Mouse (Mus musculus): ENCODE results near the gene Olfr768. TPM values are rescaled to one million over a fixed set of nuclear protein-coding genes. Genes with fewer than 3 reads are reported as not detected.

The Olfr768 gene
- polyA plus RNA-seq (2017; shearing (Covaris generic)): not detected

DNA sequence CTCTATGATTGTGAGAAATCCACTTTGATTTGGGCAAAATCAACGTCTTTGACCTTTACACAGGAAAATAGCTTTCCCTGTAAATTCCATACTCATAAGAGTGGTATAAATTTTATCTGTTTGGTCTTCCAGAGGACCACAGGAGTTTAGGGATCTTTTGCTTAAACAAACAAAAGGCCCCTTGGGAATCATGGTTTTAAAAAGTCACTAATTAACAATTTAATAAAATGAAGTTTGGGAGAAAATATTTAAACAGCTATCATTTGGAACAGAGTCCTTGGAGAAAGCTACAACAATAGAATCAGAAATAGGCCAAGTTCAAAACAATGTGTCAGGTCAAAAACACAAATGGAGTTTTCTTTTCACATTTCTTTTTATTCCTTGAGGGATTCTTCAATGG lies at the start of gene Olfr768:
Gene Olfr768 (minus strand): TSS at position 101 of the 400 bp plus-strand sequence.

DNA sequence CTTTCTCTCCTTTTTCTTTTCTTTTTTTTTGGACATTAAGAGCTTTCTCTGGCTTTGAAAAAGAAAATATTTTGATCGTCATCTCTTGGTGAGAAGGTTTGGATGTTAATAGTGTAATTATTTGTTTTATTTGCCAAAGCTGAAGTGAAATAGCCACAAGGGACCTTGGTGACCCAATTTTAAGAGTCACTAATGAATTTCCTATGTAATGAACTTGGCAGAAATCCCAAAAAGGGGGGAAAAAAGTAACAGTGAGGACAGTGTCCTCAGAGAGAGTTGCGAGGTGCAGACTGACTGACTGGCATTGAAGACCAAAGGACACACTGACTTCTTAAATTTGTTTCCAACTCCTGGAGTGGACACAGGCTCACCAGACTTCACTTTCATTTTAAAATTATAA lies 39.7 kb upstream of the Olfr768 start, which contains the start of gene Olfr770:
Gene Olfr770 (minus strand): TSS at position 101 of the 400 bp plus-strand sequence.

DNA sequence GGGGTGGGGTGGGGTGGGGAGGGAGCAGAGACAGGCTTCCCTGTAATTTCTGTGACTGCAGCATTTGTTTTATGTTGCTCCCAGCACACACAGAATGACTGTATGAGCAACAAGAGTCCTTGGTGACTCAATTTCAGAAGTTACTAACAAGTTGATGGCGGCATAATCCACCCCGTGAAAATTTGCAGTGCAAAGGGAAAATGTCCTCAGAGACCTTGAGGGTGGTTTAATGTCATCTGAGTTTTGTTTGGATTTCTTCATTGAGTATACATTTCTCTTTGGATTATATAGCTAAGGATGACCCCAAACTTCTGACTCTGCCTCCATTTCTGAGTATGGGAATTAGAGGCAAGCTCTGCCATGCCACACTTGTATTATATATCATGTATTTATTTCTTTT lies 18.6 kb upstream of the Olfr768 start, which contains the start of gene Olfr769:
Gene Olfr769 (minus strand): TSS at position 101 of the 400 bp plus-strand sequence.

DNA sequence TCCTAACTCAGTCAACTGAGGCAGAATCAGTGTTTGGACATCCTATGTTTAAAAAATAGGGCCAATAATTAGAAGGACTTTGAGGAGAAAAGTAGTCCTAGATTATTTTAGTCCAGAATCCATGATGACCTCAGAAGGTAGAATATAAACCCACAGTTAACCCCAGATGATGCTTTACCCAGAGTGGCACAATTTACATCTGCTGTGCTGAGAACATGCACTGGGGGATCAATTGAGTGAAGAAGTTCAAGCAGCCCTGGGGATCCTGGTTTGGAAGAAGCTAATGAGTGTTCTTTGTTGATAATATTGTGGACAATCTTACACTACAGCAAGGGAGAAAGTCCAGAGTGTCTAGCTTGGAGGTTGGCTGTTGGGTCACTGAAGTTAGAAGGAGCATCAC lies 16.4 kb downstream of the Olfr768 start, which contains the start of gene Olfr767:
Gene Olfr767 (minus strand): TSS at position 101 of the 400 bp plus-strand sequence.

DNA sequence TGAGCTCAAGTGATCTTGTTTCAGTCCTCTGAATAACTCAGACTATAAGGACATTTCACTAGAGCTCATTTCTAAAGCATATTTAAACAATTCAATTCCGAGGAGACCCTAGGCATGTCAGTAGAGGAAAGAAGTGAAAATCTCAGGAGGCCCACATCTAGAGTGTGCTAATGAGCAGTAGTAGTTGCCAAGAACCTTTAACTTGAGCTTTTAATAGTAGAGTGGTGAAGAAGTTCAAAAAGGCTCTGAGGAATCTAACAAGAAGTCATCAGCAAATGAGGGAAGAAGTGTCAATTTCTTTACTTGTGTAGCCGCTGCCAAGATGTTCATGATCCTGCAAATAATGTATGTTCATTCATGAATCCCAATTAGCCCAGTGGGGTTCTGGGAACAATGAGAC lies 30.3 kb downstream of the Olfr768 start, which contains the start of gene Olfr766-ps1:
Gene Olfr766-ps1 (minus strand): TSS at position 101 of the 400 bp plus-strand sequence.

DNA sequence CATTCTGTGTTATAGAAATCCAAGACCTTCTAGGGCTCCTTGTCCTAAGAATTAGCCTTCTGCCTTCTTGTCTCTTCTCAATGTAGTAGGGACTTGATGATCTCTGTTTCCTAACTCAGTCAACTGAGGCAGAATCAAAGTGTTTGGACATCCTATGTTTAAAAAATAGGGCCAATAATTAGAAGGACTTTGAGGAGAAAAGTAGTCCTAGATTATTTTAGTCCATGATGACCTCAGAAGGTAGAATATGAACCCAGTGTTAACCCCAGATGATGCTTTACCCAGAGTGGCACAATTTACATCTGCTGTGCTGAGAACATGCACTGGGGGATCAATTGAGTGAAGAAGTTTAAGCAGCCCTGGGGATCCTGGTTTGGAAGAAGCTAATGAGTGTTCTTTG lies 49.3 kb downstream of the Olfr768 start, which contains the start of gene Olfr765:
Gene Olfr765 (minus strand): TSS at position 101 of the 400 bp plus-strand sequence.

Other genes starting within 250 kb of the Olfr768 start
- gene Gdf11, start 207.7 kb downstream of the Olfr768 start, polyA plus RNA-seq (2017; shearing (Covaris generic)): 1.2 TPM
- 1.2 TPM for gene Cd63, start 198.4 kb downstream of the Olfr768 start, polyA plus RNA-seq (2017; shearing (Covaris generic))
- gene Rdh5, start 176.5 kb downstream of the Olfr768 start, polyA plus RNA-seq (2017; shearing (Covaris generic)): 21.9 TPM
- 196 TPM for gene Bloc1s1, start 175.3 kb downstream of the Olfr768 start, polyA plus RNA-seq (2017; shearing (Covaris generic))
- 9.1 TPM for gene Itga7, start 165.6 kb downstream of the Olfr768 start, polyA plus RNA-seq (2017; shearing (Covaris generic))
- not detected for gene Mettl7b, start 138.4 kb downstream of the Olfr768 start, polyA plus RNA-seq (2017; shearing (Covaris generic))
- not detected for gene Olfr9, start 109.9 kb downstream of the Olfr768 start, polyA plus RNA-seq (2017; shearing (Covaris generic))
- not detected for gene Olfr763, start 88.6 kb downstream of the Olfr768 start, polyA plus RNA-seq (2017; shearing (Covaris generic))
- not detected for gene Olfr764-ps1, start 59.5 kb downstream of the Olfr768 start, polyA plus RNA-seq (2017; shearing (Covaris generic))
- not detected for gene Olfr765, start 49.4 kb downstream of the Olfr768 start, polyA plus RNA-seq (2017; shearing (Covaris generic))
- not detected for gene Olfr766-ps1, start 30.4 kb downstream of the Olfr768 start, polyA plus RNA-seq (2017; shearing (Covaris generic))
- not detected for gene Olfr767, start 16.5 kb downstream of the Olfr768 start, polyA plus RNA-seq (2017; shearing (Covaris generic))
- gene Olfr769, start 18.5 kb upstream of the Olfr768 start, polyA plus RNA-seq (2017; shearing (Covaris generic)): not detected
- gene Olfr770, start 39.6 kb upstream of the Olfr768 start, polyA plus RNA-seq (2017; shearing (Covaris generic)): not detected
- gene Olfr771, start 65.4 kb upstream of the Olfr768 start, polyA plus RNA-seq (2017; shearing (Covaris generic)): not detected
- gene Olfr772, start 78.5 kb upstream of the Olfr768 start, polyA plus RNA-seq (2017; shearing (Covaris generic)): not detected
- gene Olfr773, start 88.0 kb upstream of the Olfr768 start, polyA plus RNA-seq (2017; shearing (Covaris generic)): not detected
- gene Olfr774, start 136.8 kb upstream of the Olfr768 start, polyA plus RNA-seq (2017; shearing (Covaris generic)): not detected
- gene Olfr775, start 149.0 kb upstream of the Olfr768 start, polyA plus RNA-seq (2017; shearing (Covaris generic)): not detected
- gene Olfr776, start 159.8 kb upstream of the Olfr768 start, polyA plus RNA-seq (2017; shearing (Covaris generic)): not detected
- not detected for gene Olfr777, start 172.1 kb upstream of the Olfr768 start, polyA plus RNA-seq (2017; shearing (Covaris generic))
- gene Olfr780, start 218.7 kb upstream of the Olfr768 start, polyA plus RNA-seq (2017; shearing (Covaris generic)): not detected
- not detected for gene Olfr781, start 229.5 kb upstream of the Olfr768 start, polyA plus RNA-seq (2017; shearing (Covaris generic))
- gene Olfr782, start 249.5 kb upstream of the Olfr768 start, polyA plus RNA-seq (2017; shearing (Covaris generic)): not detected

Measured in inflammation-experienced regulatory T-cells, adult 16 weeks (primary cell).